Mouse (Mus musculus) ovary, adult 10 weeks (tissue): Measurements from ENCODE around the gene Nanog. TPM values are rescaled to one million over a fixed set of nuclear protein-coding genes. Genes with fewer than 3 reads are reported as not detected.

Experiments used
- polyA plus RNA-seq: library from polyadenylated mRNA; stranded (reverse); fragments of 350-450 nt; fragmentation: Illumina TruSeq; extraction: RNeasy Lipid Tissue Mini Kit (QIAGEN cat#74804); gene quantifications from one replicate; pipeline ENCODE4 v1.2.3, GENCODE M21; 2014

Nanog gene
- 0.23 TPM for polyA plus RNA-seq

GRCm38 (mm10) chr6:122707036-122707800, at the start of gene Nanog:
Gene Nanog (plus strand): TSS chr6:122707489.

Other genes with a start within 250 kb of the Nanog start
- 81.0 TPM for gene Rimklb, start 208.7 kb upstream of the Nanog start, polyA plus RNA-seq
- gene Mfap5, start 201.6 kb upstream of the Nanog start, polyA plus RNA-seq = 33.2 TPM
- 4.4 TPM for gene Aicda, start 153.7 kb upstream of the Nanog start, polyA plus RNA-seq
- gene Apobec1, start 105.0 kb upstream of the Nanog start, polyA plus RNA-seq = 25.7 TPM
- gene Gdf3, start 97.4 kb upstream of the Nanog start, polyA plus RNA-seq = not detected
- gene Dppa3, start 81.1 kb upstream of the Nanog start, polyA plus RNA-seq = 36.9 TPM
- 6.3 TPM for gene Slc2a3, start 94.2 kb downstream of the Nanog start, polyA plus RNA-seq
- 17.5 TPM for gene Foxj2, start 112.4 kb downstream of the Nanog start, polyA plus RNA-seq
- 17.5 TPM for gene C3ar1, start 148.7 kb downstream of the Nanog start, polyA plus RNA-seq
- gene Necap1, start 167.0 kb downstream of the Nanog start, polyA plus RNA-seq = 37.0 TPM
- gene Clec4a1, start 214.4 kb downstream of the Nanog start, polyA plus RNA-seq = 19.5 TPM
- gene Clec4a3, start 245.0 kb downstream of the Nanog start, polyA plus RNA-seq = 38.7 TPM